Mouse (Mus musculus) heart, embryonic 14.5 days (tissue): ENCODE measurements around the gene Epsti1. TPM values are rescaled to one million over a fixed set of nuclear protein-coding genes. Genes with fewer than 3 reads are reported as not detected.

Experiments used
- ATAC-seq: fragments of 200-750 bp; cut with Nextera tagmentation; 2 replicates; pipeline ENCODE4 v1.8.0; 2017; ENCODE audit warnings: low read depth, moderate TSS enrichment; ENCODE audit not compliant: insufficient number of reproducible peaks, insufficient read depth, low FRiP score
- H3K27ac ChIP-seq, 2 experiments: fragments of 200-500 bp in 1 of 2; fragments of 300-500 bp in 1 of 2; sonication (generic) in 1 of 2; replicated peaks in 1 of 2; 2 replicates each; pipeline ENCODE4 v1.5.1; 2012 to 2014; ENCODE audit warnings: low read depth in 2 of 2, low read length in 2 of 2, control low read depth in 1 of 2, mild to moderate bottlenecking in 1 of 2, mixed read lengths in 1 of 2; ENCODE audit not compliant: control insufficient read depth in 1 of 2, insufficient read depth in 1 of 2
- H3K27me3 ChIP-seq: fragments of 300-500 bp; sonication (generic); 2 replicates; pipeline ENCODE4 v1.6.1; 2014; ENCODE audit warnings: mild to moderate bottlenecking, low read length, control low read depth; ENCODE audit not compliant: control insufficient read depth, insufficient read depth
- H3K36me3 ChIP-seq: fragments of 300-500 bp; sonication (generic); 2 replicates; pipeline ENCODE4 v1.6.1; 2014; ENCODE audit warnings: mild to moderate bottlenecking, control low read depth, low read length, mixed read lengths; ENCODE audit not compliant: control insufficient read depth, insufficient read depth
- H3K4me1 ChIP-seq, 2 experiments: fragments of 200-500 bp in 1 of 2; fragments of 300-500 bp in 1 of 2; sonication (generic) in 1 of 2; 2 replicates each; pipeline ENCODE4 v1.6.1; 2012 to 2014; ENCODE audit warnings: low read length in 2 of 2, control low read depth in 1 of 2, mixed read lengths in 1 of 2; ENCODE audit not compliant: control insufficient read depth in 2 of 2, insufficient read depth in 2 of 2
- H3K4me2 ChIP-seq: fragments of 300-500 bp; sonication (generic); 2 replicates; pipeline ENCODE4 v1.6.1; 2014; ENCODE audit warnings: mild to moderate bottlenecking, low read length
- H3K4me3 ChIP-seq, 2 experiments: fragments of 200-500 bp in 1 of 2; fragments of 300-500 bp in 1 of 2; sonication (generic) in 1 of 2; 2 replicates each; pipeline ENCODE4 v1.5.1; 2012 to 2014; ENCODE audit warnings: low read length in 2 of 2, mild to moderate bottlenecking in 2 of 2, control low read depth in 1 of 2, low read depth in 1 of 2, moderate library complexity in 1 of 2; ENCODE audit not compliant: control insufficient read depth in 1 of 2, insufficient read depth in 1 of 2
- H3K9ac ChIP-seq: fragments of 300-500 bp; sonication (generic); 2 replicates; pipeline ENCODE4 v1.6.1; 2014; ENCODE audit warnings: mild to moderate bottlenecking, low read length
- H3K9me3 ChIP-seq: fragments of 300-500 bp; sonication (generic); 2 replicates; pipeline ENCODE4 v1.6.1; 2016; ENCODE audit warnings: low read length, control low read depth; ENCODE audit not compliant: control insufficient read depth
- WGBS: fragments of 180-500 bp; shearing (Covaris S2); extraction: QIAGEN DNeasy Blood & Tissue Kit; methylation state at CpG from one replicate; pipeline ENCODE4 v1.1.7; 2014; 5-methylcytosine and 5-hydroxymethylcytosine counted together
- polyA plus RNA-seq: library from polyadenylated mRNA; unstranded; fragments of >200 nt; fragmentation: Nextera tagmentation; extraction: Ambion mirVana; gene quantifications from 2 replicates; pipeline ENCODE4 v1.2.1, GENCODE M21; 2014

Epsti1 gene
- polyA plus RNA-seq, 1 experiment from 2014 or later: 0.86 TPM

GRCm38 (mm10) chr14:77886941-77887340, 17.1 kb upstream of the Epsti1 start:
- H3K36me3 ChIP-seq: no peaks in the 10 kb centered on the region
- no peak overlapping the region for H3K4me2 ChIP-seq
- no peak overlapping the region for H3K9ac ChIP-seq
- no peaks in the 10 kb centered on the region for H3K9me3 ChIP-seq
- H3K4me3 ChIP-seq: no peak overlapping the region
- H3K27ac ChIP-seq: no peak overlapping the region
- H3K4me1 ChIP-seq: no peaks in the 10 kb centered on the region
- no peak for ATAC-seq
- 74% methylated on average over 4 of the region's 4 CpGs for WGBS
- H3K27me3 ChIP-seq: no peaks in the 10 kb centered on the region

GRCm38 (mm10) chr14:77889911-77890310, 14.1 kb upstream of the Epsti1 start:
- 79% methylated on average over 7 of the region's 7 CpGs for WGBS
- H3K27me3 ChIP-seq: no peaks in the 10 kb centered on the region
- H3K4me3 ChIP-seq: no peak overlapping the region
- H3K27ac ChIP-seq: no peak overlapping the region
- H3K9me3 ChIP-seq: no peaks in the 10 kb centered on the region
- no peaks in the 10 kb centered on the region for H3K36me3 ChIP-seq
- ATAC-seq: no peak
- H3K9ac ChIP-seq: no peak overlapping the region
- H3K4me2 ChIP-seq: no peak overlapping the region
- H3K4me1 ChIP-seq: no peaks in the 10 kb centered on the region

- 87% methylated on average over 3 of the region's 3 CpGs for WGBS
- H3K4me1 ChIP-seq: no peaks in the 10 kb centered on the region
- H3K27me3 ChIP-seq: no peaks in the 10 kb centered on the region
- no peak for ATAC-seq
- H3K9me3 ChIP-seq: no peaks in the 10 kb centered on the region
- no peak overlapping the region for H3K27ac ChIP-seq
- no peak overlapping the region for H3K4me3 ChIP-seq
- no peak overlapping the region for H3K4me2 ChIP-seq
- H3K9ac ChIP-seq: no peak overlapping the region
- no peaks in the 10 kb centered on the region for H3K36me3 ChIP-seq
These were observed 8.1 kb upstream of the Epsti1 start for GRCm38 (mm10) chr14:77895951-77896350.

GRCm38 (mm10) chr14:77902541-77902940, 1.5 kb upstream of the Epsti1 start:
- Histone ChIP-seq H3K4me2 (no peak overlapping the region), H3K9ac (no peak overlapping the region), H3K4me3 (no peak overlapping the region), H3K36me3 (no peaks in the 10 kb centered on the region), H3K27ac (no peak overlapping the region), H3K27me3 (no peaks in the 10 kb centered on the region), H3K4me1 (no peaks in the 10 kb centered on the region; a peak in 1 of 4 replicates), H3K9me3 (no peaks in the 10 kb centered on the region)
- no peak for ATAC-seq
- 97% methylated on average over 3 of the region's 3 CpGs for WGBS

GRCm38 (mm10) chr14:77905466-77905865, 1.4 kb downstream of the Epsti1 start:
- ATAC-seq: no peak

GRCm38 (mm10) chr14:77906586-77906985, 2.5 kb downstream of the Epsti1 start:
- Histone ChIP-seq H3K9me3 (no peaks in the 10 kb centered on the region), H3K27ac (no peak overlapping the region), H3K4me2 (no peak overlapping the region), H3K4me1 (no peaks in the 10 kb centered on the region; a peak in 1 of 4 replicates), H3K36me3 (no peaks in the 10 kb centered on the region), H3K4me3 (no peak overlapping the region), H3K27me3 (no peaks in the 10 kb centered on the region), H3K9ac (no peak overlapping the region)
- 87% methylated on average over 5 of the region's 5 CpGs for WGBS
- no peak for ATAC-seq

More at GRCm38 (mm10) chr14:77905466-77905865, 1.4 kb downstream of the Epsti1 start:
- Histone ChIP-seq H3K4me2 (peak overlapping the region; percentile 34), H3K9ac (no peak overlapping the region), H3K27ac (no peak overlapping the region), H3K9me3 (no peaks in the 10 kb centered on the region), H3K4me1 (no peaks in the 10 kb centered on the region; a peak in 1 of 4 replicates), H3K4me3 (no peak overlapping the region), H3K27me3 (no peaks in the 10 kb centered on the region), H3K36me3 (no peaks in the 10 kb centered on the region)
- WGBS: 32% methylated on average over 5 of the region's 5 CpGs

GRCm38 (mm10) chr14:77915776-77916175, 11.7 kb downstream of the Epsti1 start:
- WGBS: 89% methylated on average over 5 of the region's 5 CpGs
- ATAC-seq: no peak
- Histone ChIP-seq H3K27ac (no peak overlapping the region), H3K9ac (no peak overlapping the region), H3K4me2 (no peak overlapping the region), H3K4me3 (no peak overlapping the region), H3K36me3 (no peaks in the 10 kb centered on the region), H3K27me3 (no peaks in the 10 kb centered on the region), H3K9me3 (no peaks in the 10 kb centered on the region), H3K4me1 (no peaks in the 10 kb centered on the region)

- 87% methylated on average over 8 of the region's 8 CpGs for WGBS
- Histone ChIP-seq H3K27ac (no peak overlapping the region), H3K4me2 (no peak overlapping the region), H3K4me3 (no peak overlapping the region), H3K27me3 (no peaks in the 10 kb centered on the region), H3K36me3 (no peaks in the 10 kb centered on the region), H3K4me1 (peaks cover 0 to 8% of the 10 kb centered on the region in 2 experiments; a peak in 3 of 4 replicates), H3K9ac (no peak overlapping the region), H3K9me3 (no peaks in the 10 kb centered on the region)
- no peak for ATAC-seq
These were observed 17.6 kb downstream of the Epsti1 start for GRCm38 (mm10) chr14:77921641-77922040.
